Mouse (Mus musculus): ENCODE results near the gene Cd38. TPM values are rescaled to one million over a fixed set of nuclear protein-coding genes. Genes with fewer than 3 reads are reported as not detected.
"Not testable (repeated sequence)": the region's sequence is repeated elsewhere in the genome, so short reads cannot be mapped to it uniquely, and the experiment has no call there.

The Cd38 gene
- polyA plus RNA-seq, 1 experiment from 2014 or later, result 3.5 TPM

GRCm38 (mm10) chr5:43910006-43910405, 41.7 kb downstream of the Cd38 start:
- H3K36me3 ChIP-seq (replicated peaks), result no peaks in the 10 kb centered on the region
- H3K9ac ChIP-seq, result no peak overlapping the region
- WGBS, result 94% methylated on average over 6 of the region's 6 CpGs
- H3K27ac ChIP-seq, result no peak overlapping the region
- no peaks in the 10 kb centered on the region for H3K4me1 ChIP-seq
- no peak overlapping the region for H3K4me2 ChIP-seq
- no peaks in the 10 kb centered on the region for H3K27me3 ChIP-seq
- H3K4me3 ChIP-seq (replicated peaks), result no peak overlapping the region
- no peak for ATAC-seq (ENCODE audit: low FRiP score)
- no peaks in the 10 kb centered on the region for H3K9me3 ChIP-seq

- 95% methylated on average over 4 of the region's 4 CpGs for WGBS
- H3K9me3 ChIP-seq; ATAC-seq (ENCODE audit: low FRiP score); H3K27me3 ChIP-seq; H3K4me3 ChIP-seq (replicated peaks); H3K27ac ChIP-seq; H3K9ac ChIP-seq; H3K4me1 ChIP-seq; H3K4me2 ChIP-seq; H3K36me3 ChIP-seq (replicated peaks): not testable (repeated sequence)
These were observed 44.5 kb downstream of the Cd38 start, which contains the start of gene Gm7879 for GRCm38 (mm10) chr5:43912844-43913243. Gm7879 (plus strand) TSS chr5:43913144.

DNA sequence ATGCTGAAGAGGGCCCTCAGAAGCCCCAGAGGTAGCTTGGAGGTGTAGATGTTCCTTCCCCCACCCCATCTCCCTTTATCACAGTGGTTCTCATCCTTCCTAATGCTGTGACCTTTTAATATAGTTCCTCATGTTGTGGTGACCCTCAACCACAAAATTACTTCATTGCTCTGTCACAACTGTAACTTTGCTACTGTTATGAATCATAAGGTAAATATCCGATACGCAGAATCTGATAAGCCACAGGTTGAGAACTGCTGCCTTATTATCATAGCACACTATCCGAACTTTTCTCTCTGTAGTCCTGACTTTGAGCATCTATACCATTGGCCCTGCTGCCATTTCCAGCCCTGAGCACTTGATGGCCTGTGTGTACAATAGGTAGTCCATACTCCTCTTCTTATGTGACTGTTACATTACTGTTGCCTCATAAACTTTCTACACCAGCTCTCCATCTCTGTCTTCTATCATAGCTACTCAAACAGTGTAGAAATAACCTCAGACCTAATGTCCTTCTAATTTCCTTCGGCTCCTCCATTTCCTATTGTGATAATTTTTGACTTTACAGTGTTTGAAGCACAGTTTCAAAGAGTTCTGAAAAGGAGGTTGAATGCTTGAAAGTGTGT, 47.0 kb downstream of the Cd38 start:
- H3K9me3 ChIP-seq, result no peaks in the 10 kb centered on the region
- no peak overlapping the region for H3K9ac ChIP-seq
- H3K4me3 ChIP-seq (replicated peaks), result no peak overlapping the region
- H3K36me3 ChIP-seq (replicated peaks), result no peaks in the 10 kb centered on the region
- H3K4me2 ChIP-seq, result no peak overlapping the region
- WGBS, result 89% methylated on average over 4 of the region's 4 CpGs
- H3K27ac ChIP-seq, result no peak overlapping the region
- no peaks in the 10 kb centered on the region for H3K27me3 ChIP-seq
- no peak for ATAC-seq (ENCODE audit: low FRiP score)
- H3K4me1 ChIP-seq, result no peaks in the 10 kb centered on the region

DNA sequence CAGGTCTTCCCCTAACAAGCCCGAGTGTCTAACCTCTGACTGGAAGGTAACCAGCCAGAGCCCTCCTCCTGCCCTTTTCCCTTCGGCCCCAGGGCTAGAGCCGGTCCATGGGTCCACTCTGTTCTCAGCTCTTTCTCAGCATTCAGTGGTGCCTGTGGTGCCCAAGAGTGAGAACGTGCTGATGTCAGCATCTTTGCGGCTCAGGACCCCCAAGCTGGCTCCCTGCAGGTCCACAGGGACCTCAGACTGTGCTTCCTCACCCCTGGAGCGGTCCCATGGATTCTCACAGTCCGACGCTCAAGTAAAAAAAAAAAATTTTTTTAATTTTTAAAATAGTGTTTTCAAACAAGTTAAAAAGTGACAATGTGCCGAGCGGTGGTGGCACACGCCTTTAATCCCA, 53.5 kb downstream of the Cd38 start:
- Histone ChIP-seq H3K27me3 (no peaks in the 10 kb centered on the region), H3K4me1 (no peaks in the 10 kb centered on the region), H3K4me3 (replicated peaks) (no peak overlapping the region), H3K27ac (no peak overlapping the region), H3K36me3 (replicated peaks) (no peaks in the 10 kb centered on the region), H3K9me3 (no peaks in the 10 kb centered on the region), H3K4me2 (no peak overlapping the region), H3K9ac (no peak overlapping the region)
- no peak for ATAC-seq (ENCODE audit: low FRiP score)
- 91% methylated on average over 11 of the region's 11 CpGs for WGBS

- H3K4me2 ChIP-seq, result no peak overlapping the region
- H3K27ac ChIP-seq, result no peak overlapping the region
- no peaks in the 10 kb centered on the region for H3K36me3 ChIP-seq (replicated peaks)
- H3K4me3 ChIP-seq (replicated peaks), result no peak overlapping the region
- H3K27me3 ChIP-seq, result no peaks in the 10 kb centered on the region
- 36% methylated on average over 4 of the region's 4 CpGs for WGBS
- no peaks in the 10 kb centered on the region for H3K4me1 ChIP-seq
- H3K9me3 ChIP-seq, result no peaks in the 10 kb centered on the region
- ATAC-seq (ENCODE audit: low FRiP score), result no peak
- no peak overlapping the region for H3K9ac ChIP-seq
These were observed 55.6 kb downstream of the Cd38 start for GRCm38 (mm10) chr5:43923933-43924332.

- H3K36me3 ChIP-seq (replicated peaks), result no peaks in the 10 kb centered on the region
- no peaks in the 10 kb centered on the region for H3K27me3 ChIP-seq
- no peak for ATAC-seq (ENCODE audit: low FRiP score)
- H3K4me3 ChIP-seq (replicated peaks), result no peak overlapping the region
- no peak overlapping the region for H3K9ac ChIP-seq
- no peaks in the 10 kb centered on the region for H3K4me1 ChIP-seq
- no peaks in the 10 kb centered on the region for H3K9me3 ChIP-seq
- no peak overlapping the region for H3K4me2 ChIP-seq
- no peak overlapping the region for H3K27ac ChIP-seq
These were observed 59.4 kb downstream of the Cd38 start for GRCm38 (mm10) chr5:43927729-43928128.

DNA sequence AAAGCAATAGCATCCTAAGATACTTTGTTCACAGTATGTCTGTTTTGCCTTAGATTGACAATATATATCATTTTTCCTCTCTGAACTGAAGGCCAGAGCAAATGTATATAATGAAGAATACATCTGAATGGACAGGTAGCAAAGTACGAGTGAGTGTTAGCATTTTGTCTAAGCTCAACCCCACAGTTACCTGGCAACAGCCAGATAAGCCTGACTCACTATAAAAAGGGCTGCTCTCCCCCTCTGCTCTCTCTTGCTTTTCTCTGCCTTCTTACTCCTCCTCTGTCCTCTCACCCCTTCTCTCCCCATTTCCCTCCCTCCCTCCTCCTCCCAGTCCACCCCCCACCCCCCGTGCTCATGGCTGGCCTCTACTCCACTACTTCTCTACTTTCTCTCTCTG, 64.9 kb downstream of the Cd38 start:
- no peaks in the 10 kb centered on the region for H3K9me3 ChIP-seq
- no peak overlapping the region for H3K4me2 ChIP-seq
- no peaks in the 10 kb centered on the region for H3K27me3 ChIP-seq
- no peak for ATAC-seq (ENCODE audit: low FRiP score)
- 43% methylated on average over 2 of the region's 2 CpGs for WGBS
- H3K9ac ChIP-seq, result no peak overlapping the region
- H3K36me3 ChIP-seq (replicated peaks), result no peaks in the 10 kb centered on the region
- H3K27ac ChIP-seq, result no peak overlapping the region
- no peak overlapping the region for H3K4me3 ChIP-seq (replicated peaks)
- H3K4me1 ChIP-seq, result no peaks in the 10 kb centered on the region

GRCm38 (mm10) chr5:43947330-43947977, 79.1 kb downstream of the Cd38 start:
- H3K27ac ChIP-seq, result no peak overlapping the region
- ATAC-seq (ENCODE audit: low FRiP score), result 0 out of 2 replicates have a peak, but pooled peaks have one; percentile 52
- no peaks in the 10 kb centered on the region for H3K9me3 ChIP-seq
- H3K4me2 ChIP-seq, result peak overlapping the region; percentile 75
- no peaks in the 10 kb centered on the region for H3K36me3 ChIP-seq (replicated peaks)
- H3K4me3 ChIP-seq (replicated peaks), result peak overlapping the region; percentile 34; the same call in 1 of the 2 replicates
- no peaks in the 10 kb centered on the region for H3K27me3 ChIP-seq
- peaks cover 14% of the 10 kb centered on the region for H3K4me1 ChIP-seq
- 37% methylated on average over 9 of the region's 9 CpGs for WGBS
- H3K9ac ChIP-seq, result no peak overlapping the region

DNA sequence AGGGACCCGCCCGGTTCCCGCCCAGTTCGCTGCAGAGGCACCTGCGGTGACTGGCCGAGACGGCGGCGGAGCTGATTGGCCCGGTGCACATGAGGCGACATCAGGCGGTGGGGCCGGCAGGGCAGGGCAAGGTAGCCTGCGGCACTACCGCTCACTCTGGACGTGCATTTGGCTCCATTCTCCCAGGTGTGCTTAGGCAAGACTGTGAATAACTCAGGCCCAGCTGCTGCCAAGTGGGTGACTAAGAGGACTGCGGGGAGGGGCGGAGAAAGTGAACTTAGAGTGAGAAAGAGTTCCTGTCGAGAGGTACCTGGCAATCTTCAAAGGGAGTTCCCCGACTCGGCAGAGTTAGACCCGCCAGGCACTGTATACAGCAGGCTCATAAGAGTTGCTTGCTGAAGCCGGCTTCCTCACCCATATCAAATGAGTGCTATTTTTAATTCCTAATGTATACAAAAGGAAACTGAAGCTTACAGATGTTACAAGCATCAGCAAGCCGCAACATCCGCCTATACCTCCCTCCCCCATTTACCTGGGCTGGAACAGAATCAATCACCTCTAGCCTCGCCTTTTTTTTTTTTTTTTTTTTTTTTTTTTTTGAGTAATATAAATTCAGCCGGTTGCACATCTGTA, 79.9 kb downstream of the Cd38 start:
- Histone ChIP-seq H3K4me3 (replicated peaks) (peak overlapping the region; percentile 34), H3K27ac (no peak overlapping the region), H3K4me1 (peaks cover 14% of the 10 kb centered on the region), H3K36me3 (replicated peaks) (no peaks in the 10 kb centered on the region), H3K27me3 (no peaks in the 10 kb centered on the region), H3K9me3 (no peaks in the 10 kb centered on the region), H3K9ac (peak overlapping the region; percentile 38; the same call in 1 of the 2 replicates), H3K4me2 (peak overlapping the region; percentile 75)
- peak; percentile 89 for ATAC-seq (ENCODE audit: low FRiP score)
- WGBS, result 3% methylated on average over 27 of the region's 27 CpGs

- peaks cover 14% of the 10 kb centered on the region for H3K4me1 ChIP-seq
- no peak overlapping the region for H3K9ac ChIP-seq
- H3K36me3 ChIP-seq (replicated peaks), result no peaks in the 10 kb centered on the region
- no peaks in the 10 kb centered on the region for H3K9me3 ChIP-seq
- H3K27me3 ChIP-seq, result no peaks in the 10 kb centered on the region
- peak; percentile 39 for ATAC-seq (ENCODE audit: low FRiP score)
- no peak overlapping the region for H3K4me3 ChIP-seq (replicated peaks)
- peak overlapping the region; percentile 75 for H3K4me2 ChIP-seq
- H3K27ac ChIP-seq, result no peak overlapping the region
- 1% methylated on average over 8 of the region's 8 CpGs for WGBS
These were observed 80.5 kb downstream of the Cd38 start for GRCm38 (mm10) chr5:43948748-43949275.

DNA sequence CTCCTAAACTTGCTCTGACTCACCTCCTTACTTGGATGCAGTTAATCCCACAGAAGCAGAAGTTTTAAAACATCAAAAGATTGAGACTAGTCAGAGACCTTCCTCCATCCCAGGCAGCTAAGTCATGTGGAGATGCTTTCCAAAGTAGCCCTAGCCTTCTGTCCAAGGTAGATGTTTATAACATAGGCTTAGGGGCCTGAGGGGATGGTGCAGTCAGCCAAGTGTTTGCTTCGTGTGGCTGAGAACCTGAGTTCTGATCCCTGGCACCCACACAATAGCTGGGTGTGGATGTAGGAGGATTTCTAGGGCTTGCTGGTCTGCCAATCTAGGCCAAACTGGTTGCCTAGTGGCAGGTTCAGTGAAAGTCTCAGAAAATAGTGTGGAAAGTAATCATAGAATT, 84.9 kb downstream of the Cd38 start:
- Histone ChIP-seq H3K4me2 (no peak overlapping the region), H3K4me3 (replicated peaks) (no peak overlapping the region), H3K4me1 (peaks cover 6% of the 10 kb centered on the region), H3K9ac (no peak overlapping the region), H3K27me3 (no peaks in the 10 kb centered on the region), H3K27ac (no peak overlapping the region), H3K9me3 (no peaks in the 10 kb centered on the region), H3K36me3 (replicated peaks) (no peaks in the 10 kb centered on the region)
- no peak for ATAC-seq (ENCODE audit: low FRiP score)
- 77% methylated on average over 1 of the region's 1 CpGs for WGBS

DNA sequence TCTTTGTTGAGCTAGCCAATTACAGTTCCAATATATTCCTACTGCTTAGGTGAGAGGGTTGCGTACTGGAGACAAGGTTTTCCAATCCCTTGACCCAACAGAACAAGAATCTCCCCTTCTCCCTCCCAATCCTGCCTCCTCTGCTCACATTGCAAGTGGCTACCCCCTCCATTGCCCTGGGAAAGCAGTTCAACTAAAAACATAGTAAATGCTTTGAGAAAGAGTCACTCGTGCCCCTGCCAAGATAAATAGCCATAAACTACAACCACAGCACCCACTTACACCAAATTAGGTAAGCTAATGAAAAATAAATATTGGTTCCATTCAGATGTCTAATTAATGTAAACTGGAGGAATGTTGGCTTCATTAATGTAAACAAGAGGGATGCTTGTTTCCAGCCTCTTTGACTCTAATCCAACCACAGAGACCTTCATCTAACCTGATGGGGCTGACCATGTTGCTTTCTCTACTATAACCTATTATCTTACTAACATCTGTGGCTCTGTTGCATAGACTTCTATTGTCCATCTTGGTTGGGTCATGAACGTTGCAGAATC, 91.6 kb downstream of the Cd38 start:
- H3K4me3 ChIP-seq (replicated peaks), result no peak overlapping the region

More for the DNA sequence above, 91.6 kb downstream of the Cd38 start:
- H3K27ac ChIP-seq, result no peak overlapping the region
- no peak for ATAC-seq (ENCODE audit: low FRiP score)
- H3K9me3 ChIP-seq, result no peaks in the 10 kb centered on the region
- no peak overlapping the region for H3K9ac ChIP-seq
- 82% methylated on average over 3 of the region's 3 CpGs for WGBS
- H3K36me3 ChIP-seq (replicated peaks), result no peaks in the 10 kb centered on the region
- H3K27me3 ChIP-seq, result no peaks in the 10 kb centered on the region
- H3K4me2 ChIP-seq, result no peak overlapping the region
- no peaks in the 10 kb centered on the region for H3K4me1 ChIP-seq

Data from forebrain, embryonic 12.5 days (tissue).